In the genomic region with DNA sequence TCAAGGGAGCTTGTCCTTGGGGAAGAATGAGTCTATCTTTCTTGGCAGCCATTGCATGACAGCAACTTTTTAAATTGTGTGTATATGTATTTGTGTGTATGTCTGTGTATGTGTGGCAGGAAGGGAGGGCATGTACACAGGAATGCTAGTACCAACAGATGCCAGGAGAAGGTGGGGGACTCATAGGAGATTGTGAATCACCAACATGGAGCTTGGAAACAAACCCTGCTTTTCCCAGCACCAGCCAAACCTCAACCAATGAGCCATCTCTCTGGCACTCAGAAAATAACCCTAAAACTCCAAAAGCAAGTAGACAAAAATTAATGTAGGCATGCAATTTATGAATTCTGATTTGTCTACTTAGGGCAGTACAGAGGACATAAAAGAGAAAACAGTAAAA, we compare ENCODE assay signal across 16 mouse cellular contexts.
DNase-seq lines count a peak whose midpoint lies in the region.
"Had no signal": no experiment of that assay in that cellular context is flagged by ENCODE, and none has a peak within 500 bp of the region (broad histone marks: within the 10 kb centered on the region; RNA-seq: fewer than 3 reads in every experiment).

No protein-coding gene starts in this region.

- DNase-seq in 3134 (ENCODE audit: extremely low read depth, insufficient read length, low spot score) (peak; percentile 75), 3T3-L1 (ENCODE audit: low read depth, low spot score) (peak; percentile 77)
- peak; percentile 65 for DNase-seq in Muller cell, postnatal 12 days (ENCODE audit: inconsistent ontology term)
- peak; percentile 64 for DNase-seq in fibroblast of lung, adult 2 months (ENCODE audit: low read depth)
- no peak for DNase-seq in left cerebral cortex, postnatal 4 days
- DNase-seq in testis, postnatal 10 days (ENCODE audit: low spot score), result no peak
- no peak for DNase-seq in frontal cortex, postnatal 10 days (ENCODE audit: low spot score in 2 of 2)
- DNase-seq: adrenal gland, postnatal 10 days; adrenal gland, postnatal 25 days; cerebellum, adult 11 months; cerebellum, adult 18-20 months; cerebellum, adult 8-10 months; cerebellum, adult 9-11 months; cerebellum, postnatal 14 days; cerebellum, postnatal 36 days; embryo, embryonic 11 days had no signal

- intact Hi-C loops in left cerebral cortex, postnatal 4 days (cut with DNase I), result no loop called here

Comparison
In these comparisons a context has a peak if more than half of its experiments do, and no peak if none do; other contexts are left out.
1. DNase-seq: peak in 3134 (single experiment), 3T3-L1 (single experiment), Muller cell, postnatal 12 days (single experiment) and fibroblast of lung, adult 2 months (single experiment); none in left cerebral cortex, postnatal 4 days (single experiment), testis, postnatal 10 days (single experiment) and frontal cortex, postnatal 10 days (0 of 2).